In genomic region chr15:81264392-81265095, GRCm38 (mm10) we compare ENCODE assay signal across 8 mouse cellular contexts. TPM values are rescaled to one million over a fixed set of nuclear protein-coding genes. Genes with fewer than 3 reads are reported as not detected.
DNase-seq lines count a peak whose midpoint lies in the region; ATAC-seq lines count a peak whose summit lies in the region.

No protein-coding gene starts in this region.

- intact Hi-C loops in heart, postnatal 14 days (cut with DNase I), result no loop called here

- no peaks in the 10 kb centered on the region for H3K9me3 ChIP-seq in intestine, embryonic 15.5 days

- no peak for ATAC-seq in intestine, embryonic 15.5 days

- peak; percentile 17 for DNase-seq in retina, postnatal 7 days (ENCODE audit: low read depth, low spot score)
- DNase-seq in retina, embryonic 14.5 days (ENCODE audit: low spot score), result no peak
- peak; percentile 91 for DNase-seq in fibroblast of lung, adult 2 months (ENCODE audit: low read depth)
- DNase-seq in heart, postnatal 14 days, result peak; percentile 41 to 45
- DNase-seq in lung, postnatal 36 days, result peak; percentile 48
- DNase-seq in B cell, adult 2 months, result no peak
- no peak for DNase-seq in layer of hippocampus, adult 11-12 months (ENCODE audit: low spot score)

- H3K4me2 ChIP-seq in intestine, embryonic 15.5 days (replicated peaks), result no peak overlapping the region

- H3K36me3 ChIP-seq in intestine, embryonic 15.5 days, result no peaks in the 10 kb centered on the region

- H3K9ac ChIP-seq in intestine, embryonic 15.5 days, result no peak overlapping the region

- no peak overlapping the region for H3K27ac ChIP-seq in intestine, embryonic 15.5 days

- no peak overlapping the region for H3K4me3 ChIP-seq in intestine, embryonic 15.5 days (replicated peaks)

- 0 out of 2 replicates have a peak, but pooled peaks cover 5% of the 10 kb centered on the region for H3K4me1 ChIP-seq in intestine, embryonic 15.5 days (replicated peaks)

- no peaks in the 10 kb centered on the region for H3K27me3 ChIP-seq in intestine, embryonic 15.5 days (replicated peaks)

- WGBS in intestine, embryonic 15.5 days, result 50% methylated on average over 16 of the region's 16 CpGs

RNA-seq across cellular contexts. Expression of gene Mchr1, which starts 29.2 kb away (rescaled TPM):
- total RNA-seq in heart, postnatal 14 days (2021), result not detected
- 0.88 and 1.0 TPM in 2 replicates for polyA plus RNA-seq in intestine, embryonic 15.5 days (2015; fragmentation: Nextera tagmentation; extraction: Ambion mirVana)

Comparison
In these comparisons a context has a peak if more than half of its experiments do, and no peak if none do; other contexts are left out.
1. DNase-seq: peak in retina, postnatal 7 days (single experiment), fibroblast of lung, adult 2 months (single experiment), heart, postnatal 14 days (2 of 2) and lung, postnatal 36 days (single experiment); none in retina, embryonic 14.5 days (single experiment), B cell, adult 2 months (0 of 2) and layer of hippocampus, adult 11-12 months (single experiment).